Mouse (Mus musculus) 416B (cell line): ENCODE measurements at regions not wholly inside any gene's neighbourhood (a gene's known extent, or its start where the extent isn't known, plus 50 kb on each side); places are given as distances from the start of the nearest gene placed in this dataset.
A peak's percentile ranks its signal among the peaks of the same experiment; 100 is the strongest.

Experiments
- DNase-seq: peaks from one replicate; pipeline ENCODE4 v3.0.0; 2011; ENCODE audit warnings: low read depth

DNA sequence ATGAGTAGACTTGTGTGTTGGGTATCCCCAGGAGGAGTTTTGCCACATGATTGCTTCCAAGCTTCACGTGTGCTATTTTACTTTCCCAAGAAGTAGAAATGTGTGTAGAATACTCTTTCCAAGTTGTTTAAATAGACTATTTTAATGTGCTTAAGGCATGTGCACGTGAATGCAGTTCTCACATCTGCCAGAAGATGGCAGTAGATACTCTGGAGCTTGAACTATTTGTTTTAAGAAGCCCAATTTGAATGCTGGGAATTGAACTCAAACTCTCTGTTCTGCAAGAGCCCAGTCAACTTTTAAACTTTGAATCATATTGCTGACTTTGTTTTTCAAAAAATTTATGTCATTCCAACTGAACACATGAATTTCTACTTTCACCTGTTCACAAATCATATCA is 431.3 kb upstream of the Reg3g start:
- DNase-seq = peak; percentile 69

DNA sequence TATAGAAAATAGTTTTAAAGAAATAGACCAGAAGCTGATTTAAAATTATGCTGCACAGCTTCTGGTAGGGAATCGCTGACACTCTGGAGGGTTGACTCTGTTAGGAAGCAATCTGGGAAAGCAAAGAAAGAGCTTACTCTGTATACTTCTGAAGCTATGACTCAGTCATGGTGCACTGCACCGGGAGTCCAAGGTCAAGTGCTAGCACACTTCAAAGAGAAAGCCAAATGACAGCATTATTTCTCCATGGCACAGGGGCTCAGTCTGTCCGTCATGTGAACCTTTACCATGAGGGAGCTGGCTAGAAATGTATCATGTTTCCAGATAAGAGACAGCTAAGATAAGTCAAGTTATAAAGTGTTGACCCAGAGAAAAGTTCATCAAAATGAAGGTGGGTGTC is 424.1 kb upstream of the Reg3g start:
- DNase-seq = no peak

- DNase-seq = no peak
Observed at GRCm38 (mm10) chr6:78863031-78863430, 394.4 kb upstream of the Reg3g start.

DNA sequence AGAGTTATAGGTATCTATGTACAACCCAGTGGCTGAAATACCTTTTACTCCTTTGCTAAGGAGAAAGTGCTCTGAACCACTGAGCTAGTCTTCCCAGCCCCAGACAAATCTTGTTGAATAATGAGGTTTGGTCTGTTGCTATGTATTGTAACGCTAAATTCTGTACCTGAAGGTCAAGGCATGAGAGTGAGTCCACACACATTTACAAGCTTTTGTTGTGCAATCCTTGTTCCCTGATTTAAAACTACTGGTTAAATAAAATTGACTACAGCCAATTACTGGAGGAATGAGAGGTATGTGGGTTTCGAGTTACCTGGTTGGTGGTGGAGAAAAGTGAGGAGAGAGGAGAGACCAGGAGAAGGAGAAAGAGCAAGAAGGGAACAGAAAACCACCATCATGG is 372.6 kb upstream of the Reg3g start:
- DNase-seq = no peak

- no peak for DNase-seq
Observed at GRCm38 (mm10) chr6:78825901-78826629, 357.4 kb upstream of the Reg3g start.

DNA sequence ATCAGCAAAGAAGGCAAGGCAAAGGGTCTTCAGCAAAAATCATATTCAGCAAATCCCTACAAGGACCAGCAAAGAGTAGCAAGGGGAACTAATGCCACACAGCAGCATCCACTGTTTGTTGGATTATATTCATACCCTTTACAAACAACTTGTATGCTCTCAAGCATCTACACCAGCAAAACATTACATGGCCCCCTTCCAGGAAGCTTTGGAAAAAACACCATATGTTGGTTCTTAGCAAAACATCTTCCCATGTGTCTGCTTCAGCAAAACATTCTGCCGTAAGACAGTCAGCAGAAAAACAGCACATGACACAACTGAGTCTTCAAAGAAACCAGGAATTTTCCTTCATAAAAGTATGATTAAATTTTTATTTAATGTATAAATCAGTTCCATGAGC is 352.6 kb upstream of the Reg3g start:
- no peak for DNase-seq

DNA sequence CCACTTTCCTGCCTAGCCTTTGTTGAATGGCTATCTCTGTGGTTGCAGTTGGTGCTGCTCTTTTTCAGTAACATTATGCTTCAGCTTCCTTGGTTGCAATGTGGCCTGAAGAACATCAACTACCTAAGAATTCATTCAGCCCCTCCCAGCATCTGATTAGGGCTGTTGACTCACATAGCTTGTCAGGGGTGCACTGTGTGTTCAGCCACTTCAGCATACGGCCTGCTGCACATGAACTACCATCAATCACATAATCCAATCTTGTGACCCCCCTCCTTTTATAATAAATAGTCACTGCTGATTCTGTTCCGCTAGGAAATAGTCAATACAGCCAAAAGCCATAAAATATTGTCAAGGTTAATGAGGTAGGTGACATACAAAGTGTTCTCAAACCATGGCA is 328.3 kb upstream of the Reg3g start:
- no peak for DNase-seq

DNA sequence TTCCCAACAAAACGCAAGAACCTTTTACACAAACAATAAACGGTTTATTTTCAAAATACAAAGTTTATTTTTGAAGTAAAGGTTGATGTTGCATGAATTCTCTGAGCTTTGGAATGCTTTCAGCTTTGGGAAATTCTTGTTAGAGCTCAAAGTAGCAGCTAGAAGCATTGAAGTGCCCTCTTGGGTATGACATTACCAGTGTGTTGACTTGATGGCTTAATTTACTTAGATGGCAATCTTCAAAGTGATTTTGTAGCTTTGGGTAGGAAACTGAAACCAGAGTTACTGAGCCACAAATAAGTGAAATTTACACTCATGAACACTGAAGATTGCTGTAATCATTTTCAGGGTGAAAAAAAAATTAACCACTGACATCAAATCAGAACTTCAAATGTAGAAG is 320.3 kb upstream of the Reg3g start:
- no peak for DNase-seq

DNA sequence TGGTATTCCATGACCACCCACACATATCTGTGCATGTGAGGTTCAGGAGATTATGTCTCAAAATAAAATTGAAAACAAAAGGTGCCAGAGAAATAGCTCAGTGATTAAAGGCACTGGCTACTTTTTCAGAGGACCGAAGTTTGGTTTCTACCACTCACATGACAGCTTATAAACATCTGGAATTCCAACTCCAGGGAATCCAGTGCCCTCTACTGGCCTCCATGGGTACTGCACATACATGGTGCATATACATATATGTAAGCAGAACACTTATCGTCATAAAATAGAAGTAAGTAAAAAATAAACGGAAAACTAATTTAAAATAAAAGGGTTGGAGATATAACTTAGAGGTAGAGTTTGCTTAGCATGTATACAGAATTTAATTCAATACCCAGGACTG is 288.9 kb upstream of the Reg3g start:
- no peak for DNase-seq
